Mouse (Mus musculus) hindbrain, postnatal 0 days (tissue): ENCODE measurements around the gene Slc29a4. TPM values are rescaled to one million over a fixed set of nuclear protein-coding genes. Genes with fewer than 3 reads are reported as not detected.
A peak's percentile ranks its signal among the peaks of the same experiment; 100 is the strongest.

Experiments used
- ATAC-seq: fragments of 200-750 bp; cut with Nextera tagmentation; 2 replicates; pipeline ENCODE4 v1.8.0; 2017; ENCODE audit warnings: mild to moderate bottlenecking, moderate TSS enrichment, moderate library complexity
- DNase-seq: peaks from one replicate; pipeline ENCODE4 v3.0.0-alpha.2; 2015; ENCODE audit warnings: low spot score
- H3K27ac ChIP-seq: fragments of 300-500 bp; sonication (generic); 2 replicates; pipeline ENCODE4 v1.5.1; 2014; ENCODE audit warnings: mild to moderate bottlenecking
- H3K27me3 ChIP-seq: fragments of 300-500 bp; sonication (generic); 2 replicates; pipeline ENCODE4 v1.6.1; 2014; ENCODE audit warnings: low read length, mixed read lengths; ENCODE audit not compliant: insufficient read depth
- H3K36me3 ChIP-seq: fragments of 300-500 bp; sonication (generic); 2 replicates; pipeline ENCODE4 v1.6.1; 2014; ENCODE audit warnings: low read length, mixed read lengths; ENCODE audit not compliant: insufficient read depth
- H3K4me1 ChIP-seq: fragments of 300-500 bp; sonication (generic); 2 replicates; pipeline ENCODE4 v1.6.1; 2014; ENCODE audit warnings: antibody characterized with exemption, low read length, mixed read lengths; ENCODE audit not compliant: insufficient read depth
- H3K4me2 ChIP-seq: fragments of 300-500 bp; sonication (generic); 2 replicates; pipeline ENCODE4 v1.6.1; 2014; ENCODE audit warnings: low read depth, mild to moderate bottlenecking, low read length, moderate library complexity, mixed read lengths
- H3K4me3 ChIP-seq: fragments of 300-500 bp; sonication (generic); 2 replicates; pipeline ENCODE4 v1.5.1; 2014; ENCODE audit warnings: low read length
- H3K9ac ChIP-seq: fragments of 300-500 bp; sonication (generic); replicated peaks from 2 replicates; pipeline ENCODE4 v1.6.1; 2014; ENCODE audit warnings: mild to moderate bottlenecking, low read length, moderate library complexity, mixed read lengths
- H3K9me3 ChIP-seq: fragments of 300-500 bp; sonication (generic); 2 replicates; pipeline ENCODE4 v1.6.1; 2016; ENCODE audit warnings: low read length, mixed read lengths
- CTCF ChIP-seq: IDR thresholded peaks from 2 replicates; pipeline ENCODE4 v1.5.1; 2016; ENCODE audit warnings: antibody characterized with exemption, control low read depth, low read depth
- WGBS: fragments of 180-500 bp; shearing (Covaris S2); extraction: QIAGEN DNeasy Blood & Tissue Kit; methylation state at CpG from one replicate; pipeline ENCODE4 v1.1.7; 2014; 5-methylcytosine and 5-hydroxymethylcytosine counted together
- polyA plus RNA-seq: library from polyadenylated mRNA; unstranded; fragments of >200 nt; fragmentation: Nextera tagmentation; extraction: Ambion mirVana; gene quantifications from 2 replicates; pipeline ENCODE4 v1.2.1, GENCODE M21; 2015
- total RNA-seq: library from RNA; depleted of rRNA; stranded (reverse); fragments of >200 nt; gene quantifications from 2 replicates; pipeline ENCODE4 v1.2.3, GENCODE M21; 2014

Slc29a4 gene
- total and polyA plus RNA-seq, 2 experiments from 2014 or later, result 67.1 to 80.1 TPM

DNA sequence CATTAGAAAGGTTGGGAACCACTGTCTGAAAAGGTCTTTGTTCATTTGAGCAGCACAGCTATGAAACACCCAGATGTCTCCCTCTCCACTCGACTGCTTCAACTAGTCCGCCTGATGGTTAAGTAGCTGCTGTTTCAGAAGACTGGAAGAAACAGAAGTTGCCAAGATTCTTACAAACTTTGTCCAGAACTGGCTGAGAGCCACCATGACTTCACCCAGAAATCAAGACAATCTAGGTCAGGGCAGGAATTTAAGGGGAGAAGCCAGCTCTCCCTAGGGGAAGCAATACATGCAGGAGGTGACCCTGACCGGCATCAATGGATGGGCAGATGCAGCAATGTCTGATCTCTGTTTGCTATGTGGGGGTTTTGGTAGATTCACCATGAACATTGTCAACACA, 10.4 kb upstream of the Slc29a4 start:
- H3K27ac ChIP-seq, result no peak overlapping the region
- H3K4me2 ChIP-seq, result no peak overlapping the region
- ATAC-seq (no peak), DNase-seq (no peak)
- H3K9ac ChIP-seq, result no peak overlapping the region
- TF ChIP-seq CTCF, result no peak
- no peaks in the 10 kb centered on the region for H3K36me3 ChIP-seq
- no peaks in the 10 kb centered on the region for H3K9me3 ChIP-seq
- no peaks in the 10 kb centered on the region for H3K27me3 ChIP-seq
- WGBS, result 58% methylated on average over 3 of the region's 3 CpGs
- H3K4me1 ChIP-seq, result no peaks in the 10 kb centered on the region
- H3K4me3 ChIP-seq, result no peak overlapping the region

DNA sequence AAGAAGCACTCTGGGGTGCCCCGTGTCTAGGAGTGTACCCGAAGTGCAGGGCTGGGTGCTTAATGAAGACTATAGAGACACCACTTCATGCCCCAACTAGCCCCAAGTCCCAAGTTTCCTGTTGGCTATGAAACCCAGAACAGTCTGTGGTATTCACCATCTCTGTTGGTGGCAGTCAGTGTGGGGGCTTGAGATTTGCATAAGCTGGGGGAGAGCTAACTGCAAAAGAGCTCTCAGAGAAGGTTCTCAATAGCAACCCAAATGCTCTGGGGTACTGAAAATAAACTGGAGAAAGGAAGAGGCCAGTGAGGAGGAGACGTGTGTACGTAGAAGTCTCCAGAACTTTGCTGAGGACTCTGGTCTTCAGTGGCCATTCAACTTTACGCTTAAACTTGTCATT, 9.8 kb upstream of the Slc29a4 start:
- DNase-seq (no peak), ATAC-seq (no peak)
- no peak for TF ChIP-seq CTCF
- Histone ChIP-seq H3K9me3 (no peaks in the 10 kb centered on the region), H3K36me3 (no peaks in the 10 kb centered on the region), H3K4me3 (no peak overlapping the region), H3K4me2 (no peak overlapping the region), H3K27ac (no peak overlapping the region), H3K4me1 (no peaks in the 10 kb centered on the region), H3K9ac (no peak overlapping the region), H3K27me3 (no peaks in the 10 kb centered on the region)
- 90% methylated on average over 5 of the region's 5 CpGs for WGBS

DNA sequence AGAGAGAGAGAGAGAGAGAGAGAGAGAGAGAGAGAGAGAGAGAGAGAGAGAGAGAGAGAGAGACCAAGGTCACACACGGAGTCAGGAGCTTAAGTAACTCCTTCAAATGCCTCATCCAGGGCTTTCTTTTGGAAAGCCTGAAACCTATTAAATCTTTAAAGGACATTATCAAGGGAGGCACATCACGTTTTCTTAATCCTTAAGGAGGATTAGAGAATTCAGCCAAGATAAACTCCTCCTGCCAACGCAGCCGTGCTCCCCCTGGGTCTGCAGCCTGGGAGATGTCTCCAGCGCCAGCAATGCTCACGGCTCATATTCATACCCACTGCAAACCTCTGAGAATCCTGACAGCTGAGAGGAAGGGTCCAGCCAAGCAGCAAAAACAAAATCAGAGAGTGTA, 3.4 kb upstream of the Slc29a4 start:
- peak; percentile 32 for DNase-seq
- H3K9me3 ChIP-seq, result no peaks in the 10 kb centered on the region
- H3K4me3 ChIP-seq, result no peak overlapping the region
- H3K4me1 ChIP-seq, result peaks cover 13% of the 10 kb centered on the region
- H3K27ac ChIP-seq, result peak overlapping the region; percentile 26; the same call in 1 of the 2 replicates
- no peak for ATAC-seq
- no peak overlapping the region for H3K9ac ChIP-seq
- TF ChIP-seq CTCF, result no peak
- H3K27me3 ChIP-seq, result no peaks in the 10 kb centered on the region
- 28% methylated on average over 6 of the region's 6 CpGs for WGBS
- no peaks in the 10 kb centered on the region for H3K36me3 ChIP-seq
- H3K4me2 ChIP-seq, result no peak overlapping the region

DNA sequence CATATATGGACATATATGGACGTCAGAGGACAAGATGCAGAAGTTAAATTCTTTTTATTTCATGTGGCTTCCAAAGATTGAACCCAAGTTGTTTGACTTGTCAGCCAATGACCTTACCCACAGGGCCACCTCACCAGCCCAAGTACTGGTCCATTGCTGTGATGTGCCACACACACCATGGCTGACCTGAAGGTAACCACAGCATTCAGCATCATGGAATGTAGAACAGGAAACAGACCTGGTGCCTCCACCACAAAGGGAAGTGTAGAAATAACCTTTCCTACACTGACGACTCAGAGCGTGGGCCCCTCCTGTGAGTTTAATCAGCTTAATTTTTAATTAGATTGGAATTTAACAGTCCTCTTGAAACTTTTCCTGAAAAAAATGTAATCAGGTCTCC, 2.0 kb upstream of the Slc29a4 start:
- Histone ChIP-seq H3K36me3 (no peaks in the 10 kb centered on the region), H3K9me3 (no peaks in the 10 kb centered on the region), H3K27me3 (no peaks in the 10 kb centered on the region), H3K4me3 (no peak overlapping the region), H3K27ac (no peak overlapping the region), H3K4me2 (no peak overlapping the region), H3K4me1 (peaks cover 13% of the 10 kb centered on the region), H3K9ac (no peak overlapping the region)
- ATAC-seq, result no peak
- WGBS, result 86% methylated on average over 3 of the region's 3 CpGs
- no peak for DNase-seq
- TF ChIP-seq CTCF, result no peak

DNA sequence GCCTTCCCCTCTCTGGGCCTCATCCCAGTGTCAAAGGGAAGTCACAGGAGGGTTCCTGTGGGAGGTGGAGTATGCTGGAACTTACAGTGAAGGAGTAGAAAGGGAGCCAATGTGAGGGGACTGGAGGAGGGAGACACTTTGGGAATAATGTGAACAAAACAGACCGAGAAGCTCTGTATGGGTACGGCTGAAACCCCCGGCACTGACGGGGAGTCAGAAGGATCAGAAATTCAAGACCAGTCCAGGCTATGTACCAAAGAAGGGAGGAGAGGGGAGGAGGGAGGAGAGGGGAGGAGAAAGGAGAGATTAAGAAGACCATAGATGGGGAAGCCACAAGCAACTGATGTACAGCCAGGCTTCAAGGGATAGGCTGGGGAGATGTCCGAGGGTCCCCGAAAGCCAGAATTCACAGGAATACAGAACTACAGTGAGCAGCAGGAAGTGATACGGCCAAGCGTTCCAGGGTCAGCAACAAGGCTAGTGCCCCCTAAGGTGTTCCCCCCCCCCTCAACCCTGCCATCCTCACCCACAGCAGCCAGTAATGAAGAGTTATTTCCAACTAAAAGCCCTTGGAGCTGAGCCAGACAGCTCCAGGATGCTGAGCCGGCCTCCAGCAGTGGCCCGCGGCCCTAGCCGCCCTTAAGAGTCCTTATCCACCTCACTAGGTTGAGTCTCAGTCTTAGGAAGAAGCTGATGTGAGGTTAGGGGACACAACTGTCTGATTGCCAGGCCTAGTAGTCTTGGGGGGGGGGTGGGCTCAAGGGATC, 842 bp downstream of the Slc29a4 start:
- H3K4me3 ChIP-seq, result no peak overlapping the region
- peaks cover 13% of the 10 kb centered on the region for H3K4me1 ChIP-seq
- WGBS, result 44% methylated on average over 12 of the region's 12 CpGs
- ATAC-seq, result no peak; the same call in 1 of the 2 replicates
- peak; percentile 36 for DNase-seq
- H3K9ac ChIP-seq, result no peak overlapping the region
- H3K27me3 ChIP-seq, result no peaks in the 10 kb centered on the region
- H3K36me3 ChIP-seq, result no peaks in the 10 kb centered on the region
- H3K4me2 ChIP-seq, result no peak overlapping the region
- H3K9me3 ChIP-seq, result no peaks in the 10 kb centered on the region
- TF ChIP-seq CTCF, result no peak
- H3K27ac ChIP-seq, result no peak overlapping the region

DNA sequence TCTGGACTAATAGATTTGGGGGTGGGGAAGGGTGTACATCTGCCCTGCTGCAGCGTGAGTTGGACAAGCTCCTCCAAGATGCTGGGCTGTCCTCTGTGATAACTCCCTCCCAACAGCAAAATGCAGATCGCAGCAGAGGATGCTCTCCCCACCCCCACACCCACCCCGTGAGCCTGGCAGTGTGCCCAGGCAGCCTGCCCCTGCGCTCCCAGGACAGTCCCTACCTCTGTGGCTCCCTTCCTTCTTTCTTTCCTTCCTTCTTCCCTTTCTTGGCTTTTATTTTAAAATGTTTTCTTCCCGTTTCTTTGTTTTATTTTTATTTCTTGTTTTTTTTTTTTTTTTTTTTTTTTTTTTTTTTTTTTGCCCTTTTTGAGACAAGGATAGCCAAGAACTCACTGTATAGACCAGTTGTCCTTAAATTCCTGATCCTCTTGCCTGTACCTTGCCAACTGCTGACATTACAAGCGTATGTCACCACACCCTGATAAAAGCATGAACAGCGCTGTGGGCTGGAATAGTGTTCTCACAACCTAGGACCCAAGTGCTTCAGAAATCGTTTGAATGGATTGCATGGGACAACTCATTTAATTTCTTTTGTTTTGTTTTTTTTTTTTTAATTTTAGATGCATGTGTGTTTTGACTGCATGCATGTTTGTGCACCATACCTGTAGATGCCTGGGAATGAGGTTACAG, 1.6 kb downstream of the Slc29a4 start:
- Histone ChIP-seq H3K4me3 (no peak overlapping the region), H3K9me3 (no peaks in the 10 kb centered on the region), H3K4me1 (peaks cover 13% of the 10 kb centered on the region), H3K27ac (no peak overlapping the region), H3K27me3 (no peaks in the 10 kb centered on the region), H3K36me3 (no peaks in the 10 kb centered on the region), H3K9ac (no peak overlapping the region), H3K4me2 (no peak overlapping the region)
- ATAC-seq (no peak), DNase-seq (peak; percentile 55)
- no peak for TF ChIP-seq CTCF
- WGBS, result 40% methylated on average over 8 of the region's 8 CpGs
